Mouse (Mus musculus): ENCODE results near the gene Olfr786. TPM values are rescaled to one million over a fixed set of nuclear protein-coding genes. Genes with fewer than 3 reads are reported as not detected.

Gene Olfr786
- not detected for total RNA-seq (2023)

GRCm38 (mm10) chr10:129427006-129427405 lies at the start of gene Olfr786:
Gene Olfr786, plus strand, starts transcription at chr10:129427306.

DNA sequence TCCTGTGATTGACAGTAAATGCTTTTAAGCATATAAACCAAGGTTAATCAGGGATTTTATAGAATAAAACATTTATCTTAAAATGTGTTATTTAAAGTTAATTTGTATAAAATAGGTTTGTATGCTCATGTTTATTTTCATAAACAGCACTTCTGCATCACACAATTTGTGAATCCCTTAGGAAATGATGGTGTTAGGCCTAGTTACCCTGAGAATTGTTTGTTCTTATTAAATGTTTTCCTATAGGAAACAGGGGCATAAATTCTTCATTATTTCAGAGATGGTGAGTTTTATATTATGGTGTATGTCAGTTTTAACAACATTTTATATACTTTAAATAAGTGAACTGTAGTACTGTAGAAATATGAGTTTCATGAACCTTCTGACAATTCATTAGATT lies 43.3 kb upstream of the Olfr786 start, which contains the start of gene Olfr784:
Gene Olfr784, plus strand, starts transcription at position 301 of the 400 bp plus-strand sequence.

GRCm38 (mm10) chr10:129405126-129405525 lies 22.0 kb upstream of the Olfr786 start, which contains the start of gene Olfr785:
Gene Olfr785, plus strand, starts transcription at chr10:129405426.

GRCm38 (mm10) chr10:129461562-129461961 lies 34.5 kb downstream of the Olfr786 start, which contains the start of gene Olfr787:
Gene Olfr787, plus strand, starts transcription at chr10:129461862.

GRCm38 (mm10) chr10:129470698-129471097 lies 43.6 kb downstream of the Olfr786 start, which contains the start of gene Olfr788:
Gene Olfr788, plus strand, starts transcription at chr10:129470998.

DNA sequence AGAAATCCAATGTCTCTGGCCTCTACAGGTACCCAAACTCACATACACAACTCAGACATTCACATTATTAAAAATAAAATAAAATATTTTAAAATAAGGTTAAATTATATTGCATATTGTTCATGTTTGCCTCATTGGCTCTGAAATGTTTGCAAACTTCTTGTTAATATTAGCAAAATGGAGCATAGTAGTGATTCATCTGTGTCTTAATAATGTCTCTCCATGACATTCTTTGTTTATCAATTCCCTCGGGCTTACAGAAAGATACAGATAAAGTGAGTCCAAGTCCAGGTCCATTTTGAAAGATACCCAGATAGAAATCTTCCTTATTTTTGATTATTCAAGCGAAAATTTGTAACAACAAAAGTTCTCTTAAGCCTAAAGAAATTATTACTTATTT lies 57.3 kb downstream of the Olfr786 start, which contains the start of gene Olfr789:
Gene Olfr789, plus strand, starts transcription at position 301 of the 400 bp plus-strand sequence.

Other genes with a start within 250 kb of the Olfr786 start
- gene Olfr772, start 249.4 kb upstream of the Olfr786 start, total RNA-seq (2023): not detected
- gene Olfr773, start 239.9 kb upstream of the Olfr786 start, total RNA-seq (2023): not detected
- gene Olfr774, start 191.1 kb upstream of the Olfr786 start, total RNA-seq (2023): not detected
- under 1 TPM in 1 of 2 experiments, not detected in 1; 0.20 TPM for gene Olfr775, start 178.9 kb upstream of the Olfr786 start, total RNA-seq (2023)
- not detected for gene Olfr776, start 168.2 kb upstream of the Olfr786 start, total RNA-seq (2023)
- gene Olfr777, start 155.8 kb upstream of the Olfr786 start, total RNA-seq (2023): not detected
- gene Olfr780, start 109.2 kb upstream of the Olfr786 start, total RNA-seq (2023): not detected
- not detected for gene Olfr781, start 98.5 kb upstream of the Olfr786 start, total RNA-seq (2023)
- gene Olfr782, start 78.5 kb upstream of the Olfr786 start, total RNA-seq (2023): not detected
- gene Olfr784, start 43.2 kb upstream of the Olfr786 start, total RNA-seq (2023): under 1 TPM in 1 of 2 experiments, not detected in 1; 0.18 TPM
- gene Olfr785, start 21.9 kb upstream of the Olfr786 start, total RNA-seq (2023): not detected
- gene Olfr787, start 34.6 kb downstream of the Olfr786 start, total RNA-seq (2023): not detected
- not detected for gene Olfr788, start 43.7 kb downstream of the Olfr786 start, total RNA-seq (2023)
- not detected for gene Olfr789, start 57.4 kb downstream of the Olfr786 start, total RNA-seq (2023)
- gene Olfr790, start 71.2 kb downstream of the Olfr786 start, total RNA-seq (2023): not detected
- gene Olfr791, start 94.5 kb downstream of the Olfr786 start, total RNA-seq (2023): not detected
- not detected for gene Olfr792, start 111.9 kb downstream of the Olfr786 start, total RNA-seq (2023)
- not detected for gene Olfr794, start 140.3 kb downstream of the Olfr786 start, total RNA-seq (2023)
- gene Olfr796, start 185.3 kb downstream of the Olfr786 start, total RNA-seq (2023): not detected
- not detected for gene Olfr798, start 200.6 kb downstream of the Olfr786 start, total RNA-seq (2023)
- gene Olfr799, start 210.2 kb downstream of the Olfr786 start, total RNA-seq (2023): not detected
- not detected for gene Olfr800, start 230.4 kb downstream of the Olfr786 start, total RNA-seq (2023)
- not detected for gene Olfr801, start 246.6 kb downstream of the Olfr786 start, total RNA-seq (2023)

All from T-cell, adult 66 days (primary cell).